ENCODE assay signal across 8 mouse cellular contexts in genomic region chr8:122283356-122284202, GRCm38 (mm10). TPM values are rescaled to one million over a fixed set of nuclear protein-coding genes. Genes with fewer than 3 reads are reported as not detected.
DNase-seq lines count a peak whose midpoint lies in the region; ATAC-seq and TF ChIP-seq lines count a peak whose summit lies in the region.

No protein-coding gene starts in this region.

- peak; percentile 35 to 62 for DNase-seq in left cerebral cortex, adult 18-20 months (ENCODE audit: low spot score in 2 of 2)
- no peak for DNase-seq in left cerebral cortex, adult 11 months (ENCODE audit: low spot score)
- DNase-seq in kidney, postnatal 0 days (ENCODE audit: low spot score): peak; percentile 72
- DNase-seq in liver, postnatal 0 days: peak; percentile 75
- DNase-seq in urinary bladder, adult 2 months (ENCODE audit: low spot score): peak; percentile 49

- peak overlapping the region; percentile 69; the same call in 1 of the 2 replicates for H3K27ac ChIP-seq in embryonic facial prominence, embryonic 13.5 days
- peak overlapping the region; percentile 11 to 88 for H3K27ac ChIP-seq in heart, embryonic 14.5 days (replicated peaks in 1 of 2; ENCODE audit: control insufficient read depth in 1 of 2, insufficient read depth in 1 of 2, low read depth in 2 of 2, low read length in 2 of 2)
- H3K27ac ChIP-seq in kidney, postnatal 0 days: peak overlapping the region; percentile 43
- H3K27ac ChIP-seq in liver, postnatal 0 days (ENCODE audit: low read depth): peak overlapping the region; percentile 93
- peak overlapping the region; percentile 46 for H3K27ac ChIP-seq in neural tube, embryonic 15.5 days (replicated peaks)

- peak overlapping the region; percentile 98 for H3K4me2 ChIP-seq in embryonic facial prominence, embryonic 13.5 days
- H3K4me2 ChIP-seq in heart, embryonic 14.5 days (ENCODE audit: low read length): peak overlapping the region; percentile 90
- peak overlapping the region; percentile 98 for H3K4me2 ChIP-seq in kidney, postnatal 0 days (ENCODE audit: low read length)
- H3K4me2 ChIP-seq in liver, postnatal 0 days (ENCODE audit: low read depth, low read length): peak overlapping the region; percentile 97
- H3K4me2 ChIP-seq in neural tube, embryonic 15.5 days: peak overlapping the region; percentile 99

- peaks cover 43% of the 10 kb centered on the region for H3K27me3 ChIP-seq in embryonic facial prominence, embryonic 13.5 days
- no peaks in the 10 kb centered on the region for H3K27me3 ChIP-seq in heart, embryonic 14.5 days (ENCODE audit: control insufficient read depth, insufficient read depth, low read length)
- H3K27me3 ChIP-seq in kidney, postnatal 0 days (ENCODE audit: insufficient read depth, low read length): no peaks in the 10 kb centered on the region
- no peaks in the 10 kb centered on the region for H3K27me3 ChIP-seq in liver, postnatal 0 days (ENCODE audit: insufficient read depth, low read length)
- peaks cover 29% of the 10 kb centered on the region for H3K27me3 ChIP-seq in neural tube, embryonic 15.5 days (replicated peaks)

- peaks cover 45% of the 10 kb centered on the region for H3K4me1 ChIP-seq in embryonic facial prominence, embryonic 13.5 days
- H3K4me1 ChIP-seq in heart, embryonic 14.5 days (ENCODE audit: control insufficient read depth in 2 of 2, insufficient read depth in 2 of 2, low read length in 2 of 2): peaks cover 48 to 61% of the 10 kb centered on the region in 2 experiments
- peaks cover 15% of the 10 kb centered on the region for H3K4me1 ChIP-seq in kidney, postnatal 0 days (replicated peaks; ENCODE audit: insufficient read depth, low read length)
- H3K4me1 ChIP-seq in liver, postnatal 0 days (ENCODE audit: insufficient read depth): peaks cover 63% of the 10 kb centered on the region
- H3K4me1 ChIP-seq in neural tube, embryonic 15.5 days: peaks cover 33% of the 10 kb centered on the region

- under 1% methylated on average over 37 of the region's 37 CpGs for WGBS in embryonic facial prominence, embryonic 13.5 days
- WGBS in heart, embryonic 14.5 days: 0% methylated on average over 37 of the region's 37 CpGs
- WGBS in kidney, postnatal 0 days: under 1% methylated on average over 35 of the region's 37 CpGs
- WGBS in liver, postnatal 0 days (ENCODE audit: insufficient replicate concordance): under 1% methylated on average over 34 of the region's 37 CpGs
- WGBS in neural tube, embryonic 15.5 days: under 1% methylated on average over 37 of the region's 37 CpGs

- H3K4me3 ChIP-seq in embryonic facial prominence, embryonic 13.5 days: peak overlapping the region; percentile 70
- H3K4me3 ChIP-seq in heart, embryonic 14.5 days (ENCODE audit: control insufficient read depth in 1 of 2, insufficient read depth in 1 of 2, low read depth in 1 of 2, low read length in 2 of 2): peak overlapping the region; percentile 75 to 87
- peak overlapping the region; percentile 84 for H3K4me3 ChIP-seq in kidney, postnatal 0 days (replicated peaks; ENCODE audit: low read depth, low read length)
- peak overlapping the region; percentile 92 for H3K4me3 ChIP-seq in liver, postnatal 0 days (ENCODE audit: low read depth, low read length)
- H3K4me3 ChIP-seq in neural tube, embryonic 15.5 days (replicated peaks): peak overlapping the region; percentile 63

- TF ChIP-seq CTCF in kidney, postnatal 0 days (IDR thresholded peaks at IDR 0.05; ENCODE audit: low read depth): no peak; the same call in 1 of the 2 replicates
- TF ChIP-seq CTCF in liver, postnatal 0 days (IDR thresholded peaks at IDR 0.05; ENCODE audit: low read depth): peak; percentile 25

- peak overlapping the region; percentile 81 for H3K9ac ChIP-seq in embryonic facial prominence, embryonic 13.5 days
- peak overlapping the region; percentile 94 for H3K9ac ChIP-seq in heart, embryonic 14.5 days (ENCODE audit: low read length)
- H3K9ac ChIP-seq in kidney, postnatal 0 days (ENCODE audit: low read depth, low read length): peak overlapping the region; percentile 75
- peak overlapping the region; percentile 92 for H3K9ac ChIP-seq in liver, postnatal 0 days (replicated peaks)
- H3K9ac ChIP-seq in neural tube, embryonic 15.5 days (replicated peaks): peak overlapping the region; percentile 62

- H3K36me3 ChIP-seq in embryonic facial prominence, embryonic 13.5 days: no peaks in the 10 kb centered on the region
- peaks cover 7% of the 10 kb centered on the region; the same call in 1 of the 2 replicates for H3K36me3 ChIP-seq in heart, embryonic 14.5 days (ENCODE audit: control insufficient read depth, insufficient read depth, low read length)
- H3K36me3 ChIP-seq in kidney, postnatal 0 days (ENCODE audit: insufficient read depth, low read length): no peaks in the 10 kb centered on the region
- H3K36me3 ChIP-seq in liver, postnatal 0 days (replicated peaks; ENCODE audit: insufficient read depth, low read length): peaks cover 11% of the 10 kb centered on the region; the same call in 1 of the 2 replicates
- no peaks in the 10 kb centered on the region for H3K36me3 ChIP-seq in neural tube, embryonic 15.5 days

- TF ChIP-seq EP300 in liver, postnatal 0 days (IDR thresholded peaks at IDR 0.05; ENCODE audit: low read depth): 0 out of 2 replicates have a peak, but pooled peaks have one; percentile 4

- no peaks in the 10 kb centered on the region for H3K9me3 ChIP-seq in embryonic facial prominence, embryonic 13.5 days
- no peaks in the 10 kb centered on the region for H3K9me3 ChIP-seq in heart, embryonic 14.5 days (ENCODE audit: control insufficient read depth, low read length)
- H3K9me3 ChIP-seq in kidney, postnatal 0 days (replicated peaks; ENCODE audit: low read length): no peaks in the 10 kb centered on the region
- H3K9me3 ChIP-seq in liver, postnatal 0 days (ENCODE audit: low read length): no peaks in the 10 kb centered on the region
- H3K9me3 ChIP-seq in neural tube, embryonic 15.5 days (replicated peaks): no peaks in the 10 kb centered on the region

- ATAC-seq in embryonic facial prominence, embryonic 13.5 days (ENCODE audit: insufficient number of reproducible peaks, insufficient read depth, low FRiP score, low TSS enrichment, low read depth): no peak
- ATAC-seq in heart, embryonic 14.5 days (ENCODE audit: insufficient number of reproducible peaks, insufficient read depth, low FRiP score, low read depth): no peak
- no peak for ATAC-seq in kidney, postnatal 0 days (replicated peaks; ENCODE audit: low FRiP score, low read depth)
- no peak for ATAC-seq in liver, postnatal 0 days
- ATAC-seq in neural tube, embryonic 15.5 days (ENCODE audit: low FRiP score): no peak

RNA-seq across cellular contexts. Expression of gene Zfpm1, which starts 1.6 kb away (rescaled TPM):
- total RNA-seq in left cerebral cortex, adult 18-20 months (2021): 10 to 100 TPM; 35.6 to 37.5 TPM
- polyA plus RNA-seq in embryonic facial prominence, embryonic 13.5 days (2015; fragmentation: Nextera tagmentation; extraction: Ambion mirVana): 1.7 and 1.8 TPM in 2 replicates
- 4.4 and 6.1 TPM in 2 replicates for polyA plus RNA-seq in heart, embryonic 14.5 days (2014; fragmentation: Nextera tagmentation; extraction: Ambion mirVana)
- polyA plus RNA-seq in kidney, postnatal 0 days (2015; fragmentation: Nextera tagmentation; extraction: Ambion mirVana): 1.4 and 2.3 TPM in 2 replicates
- 5.7 and 6.9 TPM in 2 replicates for polyA plus RNA-seq in liver, postnatal 0 days (2015; fragmentation: Nextera tagmentation; extraction: Ambion mirVana)
- 1.00 and 1.4 TPM in 2 replicates for polyA plus RNA-seq in neural tube, embryonic 15.5 days (2015; fragmentation: Nextera tagmentation; extraction: Ambion mirVana)
- polyA plus RNA-seq in urinary bladder, adult 2 months (2012; rRNA removed): 13.2 and 16.2 TPM in 2 replicates

Comparison
In these comparisons a context has a peak if more than half of its experiments do, and no peak if none do; other contexts are left out.
1. H3K27ac ChIP-seq: peak in every context shown above with its lines; median percentile 93 in liver, postnatal 0 days; 69 in embryonic facial prominence, embryonic 13.5 days; 50 in heart, embryonic 14.5 days; 46 in neural tube, embryonic 15.5 days; 43 in kidney, postnatal 0 days.